Mouse (Mus musculus): ENCODE measurements around the gene Ahnak.
"Not testable (repeated sequence)": the region's sequence is repeated elsewhere in the genome, so short reads cannot be mapped to it uniquely, and the experiment has no call there.

GRCm38 (mm10) chr19:9083892-9084291 lies 94.8 kb downstream of the Ahnak start:
- not testable (repeated sequence) for TF ChIP-seq POLR2A (IDR thresholded peaks at IDR 0.05; ENCODE audit: low read depth, low read length); CTCF (conservative IDR thresholded peaks at IDR 0.05; ENCODE audit: insufficient read depth, insufficient read length, low read depth, low read length)
